Mouse (Mus musculus): ENCODE results near the gene Syn3. TPM values are rescaled to one million over a fixed set of nuclear protein-coding genes. Genes with fewer than 3 reads are reported as not detected.
A peak's percentile ranks its signal among the peaks of the same experiment; 100 is the strongest.

Gene Syn3
- polyA plus RNA-seq, 1 experiment from 2014 or later: 1.3 TPM

DNA sequence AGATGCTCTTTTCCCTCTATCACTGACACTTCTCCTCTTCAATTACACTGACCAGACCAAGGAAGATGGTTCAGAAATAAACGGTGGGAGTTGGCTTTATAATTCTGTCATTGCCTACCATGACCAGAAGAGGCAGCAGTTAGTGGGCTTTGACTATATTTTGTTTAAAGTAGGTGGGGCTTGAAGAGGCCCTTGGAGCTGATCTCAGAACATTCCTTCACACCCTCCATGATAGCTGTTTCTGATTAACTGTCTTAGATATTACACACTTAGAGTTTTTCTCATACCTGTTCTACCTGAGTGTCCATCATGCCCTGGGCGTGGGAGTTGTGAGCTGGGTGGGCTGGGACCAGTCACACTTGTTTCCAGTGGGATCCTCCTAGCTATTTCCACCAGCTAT lies 170.0 kb downstream of the Syn3 start:
- Histone ChIP-seq H3K4me3 (ENCODE audit: low read depth, low read length) (no peak overlapping the region), H3K9me3 (ENCODE audit: control insufficient read depth, low read length) (no peaks in the 10 kb centered on the region), H3K9ac (ENCODE audit: low read length) (no peak overlapping the region), H3K36me3 (ENCODE audit: control insufficient read depth, insufficient read depth, low read length) (no peaks in the 10 kb centered on the region), H3K27ac (replicated peaks) (no peak overlapping the region), H3K4me1 (replicated peaks; ENCODE audit: control insufficient read depth, insufficient read depth) (peaks cover 19% of the 10 kb centered on the region), H3K27me3 (ENCODE audit: control insufficient read depth, insufficient read depth, low read length) (no peaks in the 10 kb centered on the region), H3K4me2 (replicated peaks; ENCODE audit: low read depth) (no peak overlapping the region)
- TF ChIP-seq CTCF (IDR thresholded peaks at IDR 0.05; ENCODE audit: low read depth) (peak; percentile 61), EP300 (optimal IDR thresholded peaks at IDR 0.05) (no peak)
- no peak for DNase-seq (ENCODE audit: low spot score)
- WGBS: 65% methylated on average over 2 of the region's 2 CpGs
- ATAC-seq (ENCODE audit: low FRiP score, low TSS enrichment): no peak

- H3K4me1 ChIP-seq (replicated peaks; ENCODE audit: control insufficient read depth, insufficient read depth): peaks cover 19% of the 10 kb centered on the region
- H3K4me2 ChIP-seq (replicated peaks; ENCODE audit: low read depth): no peak overlapping the region
- no peak overlapping the region for H3K9ac ChIP-seq (ENCODE audit: low read length)
- no peak overlapping the region for H3K4me3 ChIP-seq (ENCODE audit: low read depth, low read length)
- DNase-seq (ENCODE audit: low spot score) (no peak), ATAC-seq (ENCODE audit: low FRiP score, low TSS enrichment) (no peak)
- H3K27me3 ChIP-seq (ENCODE audit: control insufficient read depth, insufficient read depth, low read length): no peaks in the 10 kb centered on the region
- no peaks in the 10 kb centered on the region for H3K9me3 ChIP-seq (ENCODE audit: control insufficient read depth, low read length)
- no peaks in the 10 kb centered on the region for H3K36me3 ChIP-seq (ENCODE audit: control insufficient read depth, insufficient read depth, low read length)
- 80% methylated on average over 4 of the region's 4 CpGs for WGBS
- no peak for TF ChIP-seq EP300 (optimal IDR thresholded peaks at IDR 0.05)
- no peak for TF ChIP-seq CTCF (IDR thresholded peaks at IDR 0.05; ENCODE audit: low read depth)
- H3K27ac ChIP-seq (replicated peaks): no peak overlapping the region
Measured at GRCm38 (mm10) chr10:86328143-86328542, 170.6 kb downstream of the Syn3 start.

- no peaks in the 10 kb centered on the region for H3K36me3 ChIP-seq (ENCODE audit: control insufficient read depth, insufficient read depth, low read length)
- H3K27me3 ChIP-seq (ENCODE audit: control insufficient read depth, insufficient read depth, low read length): no peaks in the 10 kb centered on the region
- no peak overlapping the region for H3K27ac ChIP-seq (replicated peaks)
- no peak overlapping the region for H3K9ac ChIP-seq (ENCODE audit: low read length)
- H3K4me1 ChIP-seq (replicated peaks; ENCODE audit: control insufficient read depth, insufficient read depth): peaks cover 2% of the 10 kb centered on the region; the same call in 1 of the 2 replicates
- no peak for ATAC-seq (ENCODE audit: low FRiP score, low TSS enrichment)
- DNase-seq (ENCODE audit: low spot score): no peak
- WGBS: 49% methylated on average over 6 of the region's 6 CpGs
- TF ChIP-seq CTCF (IDR thresholded peaks at IDR 0.05; ENCODE audit: low read depth): no peak
- no peaks in the 10 kb centered on the region for H3K9me3 ChIP-seq (ENCODE audit: control insufficient read depth, low read length)
- no peak overlapping the region for H3K4me2 ChIP-seq (replicated peaks; ENCODE audit: low read depth)
- H3K4me3 ChIP-seq (ENCODE audit: low read depth, low read length): no peak overlapping the region
Measured at GRCm38 (mm10) chr10:86325272-86325671, 173.4 kb downstream of the Syn3 start.

- TF ChIP-seq EP300 (optimal IDR thresholded peaks at IDR 0.05) (no peak), CTCF (IDR thresholded peaks at IDR 0.05; ENCODE audit: low read depth) (no peak)
- WGBS: 74% methylated on average over 4 of the region's 4 CpGs
- Histone ChIP-seq H3K27me3 (ENCODE audit: control insufficient read depth, insufficient read depth, low read length) (no peaks in the 10 kb centered on the region), H3K36me3 (ENCODE audit: control insufficient read depth, insufficient read depth, low read length) (no peaks in the 10 kb centered on the region), H3K9ac (ENCODE audit: low read length) (no peak overlapping the region), H3K4me3 (ENCODE audit: low read depth, low read length) (no peak overlapping the region), H3K27ac (replicated peaks) (no peak overlapping the region), H3K9me3 (ENCODE audit: control insufficient read depth, low read length) (no peaks in the 10 kb centered on the region), H3K4me2 (replicated peaks; ENCODE audit: low read depth) (no peak overlapping the region), H3K4me1 (replicated peaks; ENCODE audit: control insufficient read depth, insufficient read depth) (no peaks in the 10 kb centered on the region)
- ATAC-seq (ENCODE audit: low FRiP score, low TSS enrichment) (no peak), DNase-seq (ENCODE audit: low spot score) (no peak)
Measured at GRCm38 (mm10) chr10:86323275-86323994, 175.3 kb downstream of the Syn3 start.

- ATAC-seq (ENCODE audit: low FRiP score, low TSS enrichment) (no peak), DNase-seq (ENCODE audit: low spot score) (no peak)
- no peaks in the 10 kb centered on the region for H3K4me1 ChIP-seq (replicated peaks; ENCODE audit: control insufficient read depth, insufficient read depth)
- no peaks in the 10 kb centered on the region for H3K9me3 ChIP-seq (ENCODE audit: control insufficient read depth, low read length)
- H3K4me3 ChIP-seq (ENCODE audit: low read depth, low read length): no peak overlapping the region
- H3K27ac ChIP-seq (replicated peaks): no peak overlapping the region
- H3K27me3 ChIP-seq (ENCODE audit: control insufficient read depth, insufficient read depth, low read length): no peaks in the 10 kb centered on the region
- no peak overlapping the region for H3K4me2 ChIP-seq (replicated peaks; ENCODE audit: low read depth)
- no peak for TF ChIP-seq EP300 (optimal IDR thresholded peaks at IDR 0.05)
- peak; percentile 19; the same call in 1 of the 2 replicates for TF ChIP-seq CTCF (IDR thresholded peaks at IDR 0.05; ENCODE audit: low read depth)
- H3K9ac ChIP-seq (ENCODE audit: low read length): no peak overlapping the region
- 40% methylated on average over 1 of the region's 1 CpGs for WGBS
- no peaks in the 10 kb centered on the region for H3K36me3 ChIP-seq (ENCODE audit: control insufficient read depth, insufficient read depth, low read length)
Measured at GRCm38 (mm10) chr10:86322006-86322405, 176.7 kb downstream of the Syn3 start.

- DNase-seq (ENCODE audit: low spot score): no peak
- 0 out of 2 replicates have a peak overlapping the region, but pooled peaks have one; percentile 8 for H3K27ac ChIP-seq (replicated peaks)
- H3K27me3 ChIP-seq (ENCODE audit: control insufficient read depth, insufficient read depth, low read length): no peaks in the 10 kb centered on the region
- WGBS: 65% methylated on average over 8 of the region's 8 CpGs
- no peaks in the 10 kb centered on the region for H3K9me3 ChIP-seq (ENCODE audit: control insufficient read depth, low read length)
- no peak overlapping the region for H3K4me3 ChIP-seq (ENCODE audit: low read depth, low read length)
- no peak overlapping the region for H3K4me2 ChIP-seq (replicated peaks; ENCODE audit: low read depth)
- H3K36me3 ChIP-seq (ENCODE audit: control insufficient read depth, insufficient read depth, low read length): no peaks in the 10 kb centered on the region
- no peak overlapping the region for H3K9ac ChIP-seq (ENCODE audit: low read length)
- H3K4me1 ChIP-seq (replicated peaks; ENCODE audit: control insufficient read depth, insufficient read depth): no peaks in the 10 kb centered on the region
- peak; percentile 72; the same call in 1 of the 2 replicates for ATAC-seq (ENCODE audit: low FRiP score, low TSS enrichment)
- no peak for TF ChIP-seq CTCF (IDR thresholded peaks at IDR 0.05; ENCODE audit: low read depth)
- TF ChIP-seq EP300 (optimal IDR thresholded peaks at IDR 0.05): no peak
Measured at GRCm38 (mm10) chr10:86321194-86321593, 177.5 kb downstream of the Syn3 start.
